Mouse (Mus musculus) kidney, postnatal 0 days (tissue): Measurements from ENCODE around the gene Olfr485. TPM values are rescaled to one million over a fixed set of nuclear protein-coding genes. Genes with fewer than 3 reads are reported as not detected.
"Not testable (repeated sequence)": the region's sequence is repeated elsewhere in the genome, so short reads cannot be mapped to it uniquely, and the experiment has no call there.

ENCODE experiments used
- ATAC-seq: fragments of 200-750 bp; cut with Nextera tagmentation; replicated peaks from 2 replicates; pipeline ENCODE4 v1.8.0; 2017; ENCODE audit warnings: low read depth, moderate number of reproducible peaks, moderate TSS enrichment, moderate library complexity; ENCODE audit not compliant: low FRiP score
- DNase-seq: peaks from one replicate; pipeline ENCODE4 v3.0.0-alpha.2; 2016; ENCODE audit warnings: low spot score
- H3K27ac ChIP-seq: fragments of 300-500 bp; sonication (generic); 2 replicates; pipeline ENCODE4 v1.5.1; 2014; ENCODE audit warnings: mild to moderate bottlenecking
- H3K27me3 ChIP-seq: fragments of 300-500 bp; sonication (generic); 2 replicates; pipeline ENCODE4 v1.6.1; 2014; ENCODE audit warnings: low read length, mixed read lengths; ENCODE audit not compliant: insufficient read depth
- H3K36me3 ChIP-seq: fragments of 300-500 bp; sonication (generic); 2 replicates; pipeline ENCODE4 v1.6.1; 2014; ENCODE audit warnings: low read length, mixed read lengths; ENCODE audit not compliant: insufficient read depth
- H3K4me1 ChIP-seq: fragments of 300-500 bp; sonication (generic); replicated peaks from 2 replicates; pipeline ENCODE4 v1.6.1; 2014; ENCODE audit warnings: antibody characterized with exemption, low read length, mixed read lengths; ENCODE audit not compliant: insufficient read depth
- H3K4me2 ChIP-seq: fragments of 300-500 bp; sonication (generic); 2 replicates; pipeline ENCODE4 v1.6.1; 2014; ENCODE audit warnings: mild to moderate bottlenecking, low read length, moderate library complexity, mixed read lengths
- H3K4me3 ChIP-seq: fragments of 300-500 bp; sonication (generic); replicated peaks from 2 replicates; pipeline ENCODE4 v1.5.1; 2014; ENCODE audit warnings: low read depth, low read length
- H3K9ac ChIP-seq: fragments of 300-500 bp; sonication (generic); 2 replicates; pipeline ENCODE4 v1.6.1; 2014; ENCODE audit warnings: low read depth, low read length
- H3K9me3 ChIP-seq: fragments of 300-500 bp; sonication (generic); replicated peaks from 2 replicates; pipeline ENCODE4 v1.6.1; 2016; ENCODE audit warnings: low read length, inconsistent platforms, mixed read lengths
- CTCF ChIP-seq: IDR thresholded peaks from 2 replicates; pipeline ENCODE4 v1.5.1; 2016; ENCODE audit warnings: antibody characterized with exemption, low read depth, mild to moderate bottlenecking, moderate library complexity
- WGBS: fragments of 180-500 bp; shearing (Covaris S2); extraction: QIAGEN DNeasy Blood & Tissue Kit; methylation state at CpG from one replicate; pipeline ENCODE4 v1.1.7; 2014; 5-methylcytosine and 5-hydroxymethylcytosine counted together
- polyA plus RNA-seq: library from polyadenylated mRNA; unstranded; fragments of >200 nt; fragmentation: Nextera tagmentation; extraction: Ambion mirVana; gene quantifications from 2 replicates; pipeline ENCODE4 v1.2.1, GENCODE M21; 2015

Olfr485 gene
- not detected in 2 replicates for polyA plus RNA-seq

- Histone ChIP-seq H3K4me3 (no peak within 1 kb of the TSS), H3K9me3 (no peaks in the 10 kb centered on the region), H3K27me3 (no peaks in the 10 kb centered on the region), H3K27ac (no peak within 1 kb of the TSS), H3K4me2 (no peak within 1 kb of the TSS), H3K4me1 (no peaks in the 10 kb centered on the region), H3K36me3 (no peaks in the 10 kb centered on the region), H3K9ac (no peak within 1 kb of the TSS)
- no peak for ATAC-seq
- no peak for DNase-seq
- TF ChIP-seq CTCF, result no peak
These were observed at the start of gene Olfr485 for GRCm38 (mm10) chr7:108159771-108160170. Gene Olfr485, minus strand, starts transcription at chr7:108159871.

- TF ChIP-seq CTCF, result no peak
- ATAC-seq (no peak), DNase-seq (no peak)
- Histone ChIP-seq H3K27me3 (no peaks in the 10 kb centered on the region), H3K36me3 (no peaks in the 10 kb centered on the region), H3K27ac (no peak overlapping the region), H3K4me2 (no peak overlapping the region), H3K4me3 (no peak overlapping the region), H3K9me3 (no peaks in the 10 kb centered on the region; the same call in 1 of the 2 replicates), H3K4me1 (no peaks in the 10 kb centered on the region), H3K9ac (no peak overlapping the region)
- 59% methylated on average over 6 of the region's 6 CpGs for WGBS
These were observed 37.3 kb upstream of the Olfr485 start for GRCm38 (mm10) chr7:108196938-108197337.

- DNase-seq, ATAC-seq, H3K27me3 ChIP-seq, H3K36me3 ChIP-seq, H3K4me1 ChIP-seq, H3K9me3 ChIP-seq, H3K9ac ChIP-seq, H3K4me3 ChIP-seq, H3K4me2 ChIP-seq, H3K27ac ChIP-seq: not testable (repeated sequence)
- WGBS, result 52% methylated on average over 3 of the region's 3 CpGs
These were observed 36.7 kb upstream of the Olfr485 start for GRCm38 (mm10) chr7:108196337-108196736.

GRCm38 (mm10) chr7:108192714-108193113 lies 33.0 kb upstream of the Olfr485 start:
- 60% methylated on average over 1 of the region's 1 CpGs for WGBS
- not testable (repeated sequence) for H3K4me2 ChIP-seq, ATAC-seq, H3K27ac ChIP-seq, H3K27me3 ChIP-seq, DNase-seq, H3K36me3 ChIP-seq, H3K4me1 ChIP-seq, H3K9ac ChIP-seq, H3K9me3 ChIP-seq, H3K4me3 ChIP-seq

GRCm38 (mm10) chr7:108191196-108191595 lies 31.5 kb upstream of the Olfr485 start:
- DNase-seq, H3K9ac ChIP-seq, H3K27ac ChIP-seq, H3K4me2 ChIP-seq, H3K27me3 ChIP-seq, H3K36me3 ChIP-seq, ATAC-seq, H3K9me3 ChIP-seq, H3K4me3 ChIP-seq, H3K4me1 ChIP-seq: not testable (repeated sequence)
- WGBS, result 55% methylated on average over 2 of the region's 2 CpGs

- not testable (repeated sequence) for H3K36me3 ChIP-seq, H3K27ac ChIP-seq, H3K4me1 ChIP-seq, H3K9me3 ChIP-seq, ATAC-seq, H3K4me2 ChIP-seq, H3K27me3 ChIP-seq, H3K9ac ChIP-seq, H3K4me3 ChIP-seq, DNase-seq
- 90% methylated on average over 2 of the region's 2 CpGs for WGBS
These were observed 25.6 kb upstream of the Olfr485 start for GRCm38 (mm10) chr7:108185237-108185636.

GRCm38 (mm10) chr7:108184401-108184800 lies 24.7 kb upstream of the Olfr485 start:
- H3K4me1 ChIP-seq, H3K4me3 ChIP-seq, ATAC-seq, H3K27me3 ChIP-seq, H3K36me3 ChIP-seq, H3K9ac ChIP-seq, DNase-seq, H3K4me2 ChIP-seq, H3K27ac ChIP-seq, H3K9me3 ChIP-seq: not testable (repeated sequence)
- WGBS, result 89% methylated on average over 3 of the region's 3 CpGs

- not testable (repeated sequence) for H3K4me2 ChIP-seq, ATAC-seq
- 90% methylated on average over 1 of the region's 1 CpGs for WGBS
These were observed 13.0 kb upstream of the Olfr485 start, which contains the start of gene Olfr486 for GRCm38 (mm10) chr7:108172642-108173041. Gene Olfr486, minus strand, starts transcription at chr7:108172742.

More at GRCm38 (mm10) chr7:108172642-108173041, 13.0 kb upstream of the Olfr485 start, which contains the start of gene Olfr486:
- H3K4me1 ChIP-seq, DNase-seq, H3K9ac ChIP-seq, H3K27ac ChIP-seq, H3K9me3 ChIP-seq, H3K4me3 ChIP-seq, H3K36me3 ChIP-seq, H3K27me3 ChIP-seq: not testable (repeated sequence)
